Mouse (Mus musculus): ENCODE measurements around the gene Etv5. TPM values are rescaled to one million over a fixed set of nuclear protein-coding genes. Genes with fewer than 3 reads are reported as not detected.

The Etv5 gene
- polyA plus RNA-seq, 1 experiment from 2014 or later, result 14.5 TPM

- H3K9me3 ChIP-seq (replicated peaks), result no peaks in the 10 kb centered on the region
- WGBS, result 9% methylated on average over 7 of the region's 7 CpGs
- ATAC-seq, result no peak
- no peak overlapping the region for H3K9ac ChIP-seq
- H3K27me3 ChIP-seq, result peaks cover 37% of the 10 kb centered on the region
- no peak overlapping the region for H3K4me3 ChIP-seq
- no peaks in the 10 kb centered on the region for H3K36me3 ChIP-seq (ENCODE audit: poor library complexity, severe bottlenecking)
- peaks cover 24% of the 10 kb centered on the region for H3K4me1 ChIP-seq
- H3K27ac ChIP-seq, result no peak overlapping the region
- no peak overlapping the region for H3K4me2 ChIP-seq
These were observed 2.7 kb upstream of the Etv5 start for GRCm38 (mm10) chr16:22442202-22442601.

- Histone ChIP-seq H3K27ac (no peak overlapping the region), H3K27me3 (peaks cover 45% of the 10 kb centered on the region), H3K9ac (no peak overlapping the region), H3K4me2 (no peak overlapping the region), H3K4me3 (no peak overlapping the region), H3K9me3 (replicated peaks) (no peaks in the 10 kb centered on the region), H3K36me3 (ENCODE audit: poor library complexity, severe bottlenecking) (no peaks in the 10 kb centered on the region), H3K4me1 (peaks cover 24% of the 10 kb centered on the region)
- ATAC-seq, result no peak
- 83% methylated on average over 4 of the region's 4 CpGs for WGBS
These were observed 1.8 kb upstream of the Etv5 start for GRCm38 (mm10) chr16:22441317-22441716.

GRCm38 (mm10) chr16:22440269-22440668, 750 bp upstream of the Etv5 start:
- ATAC-seq, result no peak
- Histone ChIP-seq H3K4me1 (peaks cover 24% of the 10 kb centered on the region), H3K9me3 (replicated peaks) (no peaks in the 10 kb centered on the region), H3K4me2 (peak overlapping the region; percentile 92), H3K9ac (no peak overlapping the region), H3K4me3 (peak overlapping the region; percentile 59), H3K36me3 (ENCODE audit: poor library complexity, severe bottlenecking) (no peaks in the 10 kb centered on the region), H3K27ac (no peak overlapping the region), H3K27me3 (peaks cover 55% of the 10 kb centered on the region)
- WGBS, result under 1% methylated on average over 18 of the region's 18 CpGs

GRCm38 (mm10) chr16:22438441-22439373, 812 bp downstream of the Etv5 start:
- Histone ChIP-seq H3K9ac (peak overlapping the region; percentile 67), H3K4me2 (peak overlapping the region; percentile 92), H3K27me3 (peaks cover 69% of the 10 kb centered on the region), H3K9me3 (replicated peaks) (no peaks in the 10 kb centered on the region), H3K27ac (no peak overlapping the region), H3K4me3 (peak overlapping the region; percentile 59), H3K36me3 (ENCODE audit: poor library complexity, severe bottlenecking) (no peaks in the 10 kb centered on the region), H3K4me1 (peaks cover 32% of the 10 kb centered on the region)
- under 1% methylated on average over 59 of the region's 59 CpGs for WGBS
- peak; percentile 63 for ATAC-seq

- no peak overlapping the region for H3K4me2 ChIP-seq
- no peak overlapping the region for H3K9ac ChIP-seq
- peaks cover 67% of the 10 kb centered on the region for H3K27me3 ChIP-seq
- no peak for ATAC-seq
- no peak overlapping the region for H3K27ac ChIP-seq
- 53% methylated on average over 6 of the region's 6 CpGs for WGBS
- no peaks in the 10 kb centered on the region for H3K9me3 ChIP-seq (replicated peaks)
- no peak overlapping the region for H3K4me3 ChIP-seq
- H3K4me1 ChIP-seq, result peaks cover 36% of the 10 kb centered on the region
- H3K36me3 ChIP-seq (ENCODE audit: poor library complexity, severe bottlenecking), result no peaks in the 10 kb centered on the region
These were observed 3.4 kb downstream of the Etv5 start for GRCm38 (mm10) chr16:22436106-22436505.

GRCm38 (mm10) chr16:22434530-22434929, 5.0 kb downstream of the Etv5 start:
- Histone ChIP-seq H3K9ac (no peak overlapping the region), H3K9me3 (replicated peaks) (no peaks in the 10 kb centered on the region), H3K27ac (no peak overlapping the region), H3K36me3 (ENCODE audit: poor library complexity, severe bottlenecking) (no peaks in the 10 kb centered on the region), H3K4me3 (no peak overlapping the region), H3K4me2 (no peak overlapping the region), H3K4me1 (peaks cover 37% of the 10 kb centered on the region), H3K27me3 (peaks cover 67% of the 10 kb centered on the region)
- ATAC-seq, result no peak
- 31% methylated on average over 5 of the region's 5 CpGs for WGBS

- Histone ChIP-seq H3K4me1 (peaks cover 39% of the 10 kb centered on the region), H3K27me3 (peaks cover 69% of the 10 kb centered on the region), H3K27ac (no peak overlapping the region), H3K36me3 (ENCODE audit: poor library complexity, severe bottlenecking) (no peaks in the 10 kb centered on the region), H3K4me2 (peak overlapping the region; percentile 36), H3K9ac (no peak overlapping the region), H3K4me3 (no peak overlapping the region), H3K9me3 (replicated peaks) (no peaks in the 10 kb centered on the region)
- 6% methylated on average over 12 of the region's 12 CpGs for WGBS
- ATAC-seq, result no peak
These were observed 5.6 kb downstream of the Etv5 start for GRCm38 (mm10) chr16:22433944-22434343.

- H3K27ac ChIP-seq, result no peak overlapping the region
- no peak for ATAC-seq
These were observed 7.7 kb downstream of the Etv5 start for GRCm38 (mm10) chr16:22431773-22432172.

GRCm38 (mm10) chr16:22431335-22431734, 8.2 kb downstream of the Etv5 start:
- Histone ChIP-seq H3K4me1 (peaks cover 47% of the 10 kb centered on the region), H3K4me3 (no peak overlapping the region), H3K36me3 (ENCODE audit: poor library complexity, severe bottlenecking) (no peaks in the 10 kb centered on the region), H3K27me3 (peaks cover 64% of the 10 kb centered on the region), H3K9ac (no peak overlapping the region), H3K9me3 (replicated peaks) (no peaks in the 10 kb centered on the region), H3K4me2 (no peak overlapping the region), H3K27ac (no peak overlapping the region)
- no peak for ATAC-seq
- 60% methylated on average over 2 of the region's 2 CpGs for WGBS

More at GRCm38 (mm10) chr16:22431773-22432172, 7.7 kb downstream of the Etv5 start:
- H3K4me3 ChIP-seq, result no peak overlapping the region
- H3K27me3 ChIP-seq, result peaks cover 65% of the 10 kb centered on the region
- whole genome bisulfite sequencing, result 90% methylated on average over 12 of the region's 12 CpGs
- H3K4me1 ChIP-seq, result peaks cover 47% of the 10 kb centered on the region
- no peaks in the 10 kb centered on the region for H3K9me3 ChIP-seq (replicated peaks)
- no peak overlapping the region for H3K9ac ChIP-seq
- H3K4me2 ChIP-seq, result no peak overlapping the region
- no peaks in the 10 kb centered on the region for H3K36me3 ChIP-seq (ENCODE audit: poor library complexity, severe bottlenecking)

GRCm38 (mm10) chr16:22430211-22430951, 9.1 kb downstream of the Etv5 start:
- H3K4me2 ChIP-seq, result peak overlapping the region; percentile 45
- H3K27me3 ChIP-seq, result peaks cover 58% of the 10 kb centered on the region

GRCm38 (mm10) chr16:22429377-22429776, 10.1 kb downstream of the Etv5 start:
- H3K9me3 ChIP-seq (replicated peaks), result no peaks in the 10 kb centered on the region
- no peak overlapping the region for H3K4me3 ChIP-seq
- peak overlapping the region; percentile 45 for H3K4me2 ChIP-seq
- peaks cover 46% of the 10 kb centered on the region for H3K4me1 ChIP-seq
- under 1% methylated on average over 8 of the region's 8 CpGs for WGBS
- no peak overlapping the region for H3K9ac ChIP-seq
- no peaks in the 10 kb centered on the region for H3K36me3 ChIP-seq (ENCODE audit: poor library complexity, severe bottlenecking)
- peaks cover 47% of the 10 kb centered on the region for H3K27me3 ChIP-seq
- ATAC-seq, result no peak
- H3K27ac ChIP-seq, result 0 out of 2 replicates have a peak overlapping the region, but pooled peaks have one; percentile 38

More at GRCm38 (mm10) chr16:22430211-22430951, 9.1 kb downstream of the Etv5 start:
- Histone ChIP-seq H3K36me3 (ENCODE audit: poor library complexity, severe bottlenecking) (no peaks in the 10 kb centered on the region), H3K9me3 (replicated peaks) (no peaks in the 10 kb centered on the region), H3K9ac (no peak overlapping the region), H3K4me3 (no peak overlapping the region), H3K4me1 (peaks cover 47% of the 10 kb centered on the region), H3K27ac (peak overlapping the region; percentile 38; the same call in 1 of the 2 replicates)
- peak; percentile 63; the same call in 1 of the 2 replicates for ATAC-seq
- WGBS, result 41% methylated on average over 16 of the region's 16 CpGs

GRCm38 (mm10) chr16:22428853-22429341, 10.6 kb downstream of the Etv5 start:
- Histone ChIP-seq H3K27ac (0 out of 2 replicates have a peak overlapping the region, but pooled peaks have one; percentile 38), H3K9me3 (replicated peaks) (no peaks in the 10 kb centered on the region), H3K9ac (no peak overlapping the region; the same call in 1 of the 2 replicates), H3K4me2 (peak overlapping the region; percentile 45), H3K4me1 (peaks cover 41% of the 10 kb centered on the region), H3K36me3 (ENCODE audit: poor library complexity, severe bottlenecking) (no peaks in the 10 kb centered on the region), H3K27me3 (peaks cover 43% of the 10 kb centered on the region), H3K4me3 (no peak overlapping the region)
- under 1% methylated on average over 9 of the region's 9 CpGs for WGBS
- peak; percentile 96 for ATAC-seq
